Mouse (Mus musculus): ENCODE data around the gene Uimc1.

- TF ChIP-seq FLI1 (IDR thresholded peaks at IDR 0.05; ENCODE audit: low read length) (no peak), GATA1 (IDR thresholded peaks at IDR 0.05; ENCODE audit: borderline replicate concordance, low read length) (no peak)
Measured at GRCm38 (mm10) chr13:54983001-54983400, 117.1 kb downstream of the Uimc1 start.

Data from megakaryocyte, embryonic 14.5 days (primary cell).